Comparison of ENCODE assay signal across 9 mouse cellular contexts in the genomic region with DNA sequence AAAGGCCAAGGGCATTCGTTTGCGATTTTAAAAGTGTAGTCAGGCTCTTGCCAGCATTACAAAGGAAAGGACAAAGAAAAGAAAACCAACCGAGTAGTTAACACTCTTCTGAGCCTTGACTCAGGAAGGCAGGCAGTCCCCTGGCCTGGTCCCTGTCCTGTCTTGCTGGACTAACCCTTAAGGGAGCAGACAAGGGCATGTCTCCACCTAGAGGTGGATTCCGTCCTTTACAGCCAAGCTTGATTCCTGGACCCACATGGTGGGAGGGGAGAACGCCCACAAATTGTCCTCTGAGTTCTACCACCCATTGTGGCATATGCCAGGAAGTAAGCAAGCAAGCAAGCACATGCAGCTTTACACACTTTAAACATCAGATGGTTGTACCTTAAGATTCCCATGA. TPM values are rescaled to one million over a fixed set of nuclear protein-coding genes. Genes with fewer than 3 reads are reported as not detected.
DNase-seq lines count a peak whose midpoint lies in the region; ATAC-seq and TF ChIP-seq lines count a peak whose summit lies in the region.
"Had no signal": no experiment of that assay in that cellular context is flagged by ENCODE, and none has a peak within 500 bp of the region (broad histone marks: within the 10 kb centered on the region; RNA-seq: fewer than 3 reads in every experiment).

No protein-coding gene starts in this region.

- 62% methylated on average over 5 of the region's 5 CpGs for WGBS in liver, adult 2 months
- 31% methylated on average over 5 of the region's 5 CpGs for WGBS in embryonic facial prominence, embryonic 10.5 days
- 34% methylated on average over 5 of the region's 5 CpGs for WGBS in kidney, postnatal 0 days

- peaks cover 54% of the 10 kb centered on the region for H3K36me3 ChIP-seq in liver, adult 2 months (ENCODE audit: control insufficient read depth, insufficient read depth, low read length)
- H3K36me3 ChIP-seq in embryonic facial prominence, embryonic 10.5 days (replicated peaks), result peaks cover 48% of the 10 kb centered on the region
- peaks cover 39% of the 10 kb centered on the region for H3K36me3 ChIP-seq in kidney, postnatal 0 days (ENCODE audit: insufficient read depth, low read length)

- H3K4me2 ChIP-seq in kidney, postnatal 0 days (ENCODE audit: low read length), result no peak overlapping the region

- no peak for TF ChIP-seq POLR2A in liver, adult 2 months (IDR thresholded peaks at IDR 0.05; ENCODE audit: extremely low read depth, insufficient read depth, low read length)

- H3K9me3 ChIP-seq in embryonic facial prominence, embryonic 10.5 days, result no peaks in the 10 kb centered on the region
- H3K9me3 ChIP-seq in kidney, postnatal 0 days (replicated peaks; ENCODE audit: low read length), result no peaks in the 10 kb centered on the region

- no peak overlapping the region for H3K4me3 ChIP-seq in liver, adult 2 months (ENCODE audit: insufficient read depth, low read depth, low read length)
- H3K4me3 ChIP-seq in embryonic facial prominence, embryonic 10.5 days, result no peak overlapping the region
- no peak overlapping the region for H3K4me3 ChIP-seq in kidney, postnatal 0 days (replicated peaks; ENCODE audit: low read depth, low read length)
- H3K4me3 ChIP-seq: erythroblast, embryonic 14.5 days had no signal

- no peak for DNase-seq in liver, adult 2 months (ENCODE audit: extremely low read depth, low read depth, low spot score)
- DNase-seq in liver, result no peak
- peak; percentile 16 for DNase-seq in WW6 (ENCODE audit: low read depth, low spot score)
- DNase-seq in embryonic facial prominence, embryonic 10.5 days (ENCODE audit: low spot score), result peak; percentile 34
- peak; percentile 44 for DNase-seq in kidney, postnatal 0 days (ENCODE audit: low spot score)
- peak; percentile 54 to 58 for DNase-seq in thymus, postnatal 36 days
- DNase-seq in heart, postnatal 25 days (ENCODE audit: low spot score), result no peak

- H3K27me3 ChIP-seq in liver, adult 2 months (ENCODE audit: control insufficient read depth, insufficient read depth, low read length), result no peaks in the 10 kb centered on the region
- no peaks in the 10 kb centered on the region for H3K27me3 ChIP-seq in embryonic facial prominence, embryonic 10.5 days (replicated peaks; ENCODE audit: low read depth, poor library complexity, severe bottlenecking)
- H3K27me3 ChIP-seq in kidney, postnatal 0 days (ENCODE audit: insufficient read depth, low read length), result no peaks in the 10 kb centered on the region

- peak; percentile 18; the same call in 1 of the 2 replicates for TF ChIP-seq CTCF in liver, adult 2 months (IDR thresholded peaks at IDR 0.05; ENCODE audit: low read depth, low read length)
- TF ChIP-seq CTCF in kidney, postnatal 0 days (IDR thresholded peaks at IDR 0.05; ENCODE audit: low read depth), result peak; percentile 67

- peak; percentile 77 for ATAC-seq in kidney, postnatal 0 days (replicated peaks; ENCODE audit: low FRiP score, low read depth)
- peak; percentile 97 for ATAC-seq in megakaryocyte progenitor cell, adult 5-6 weeks (replicated peaks; ENCODE audit: poor library complexity)

- H3K9ac ChIP-seq in liver, adult 2 months (ENCODE audit: low read depth, low read length), result no peak overlapping the region
- H3K9ac ChIP-seq in kidney, postnatal 0 days (ENCODE audit: low read depth, low read length), result no peak overlapping the region

- H3K4me1 ChIP-seq in liver, adult 2 months (ENCODE audit: control insufficient read depth, insufficient read depth, low read length), result no peaks in the 10 kb centered on the region
- H3K4me1 ChIP-seq in embryonic facial prominence, embryonic 10.5 days, result no peaks in the 10 kb centered on the region
- H3K4me1 ChIP-seq in kidney, postnatal 0 days (replicated peaks; ENCODE audit: insufficient read depth, low read length), result no peaks in the 10 kb centered on the region

- no peaks in the 10 kb centered on the region for H3K79me2 ChIP-seq in liver, adult 2 months (ENCODE audit: control insufficient read depth, insufficient read depth, low read length)

- intact Hi-C loops in heart, postnatal 25 days (cut with DNase I), result no loop called here

- H3K27ac ChIP-seq in liver, adult 2 months (replicated peaks; ENCODE audit: insufficient read depth, low read depth, low read length), result no peak overlapping the region
- no peak overlapping the region for H3K27ac ChIP-seq in embryonic facial prominence, embryonic 10.5 days (replicated peaks)
- no peak overlapping the region for H3K27ac ChIP-seq in kidney, postnatal 0 days

RNA-seq across cellular contexts. Expression of gene Htr5b, which starts 38.0 kb away (rescaled TPM):
- total RNA-seq in liver, adult 2 months (2014; rRNA removed), result not detected in 2 replicates
- polyA plus RNA-seq in liver, adult 2 months (2012; rRNA removed), result not detected in 2 replicates
- polyA plus RNA-seq in embryonic facial prominence, embryonic 10.5 days (2016; fragmentation: Nextera tagmentation; extraction: Ambion mirVana), result 0.15 and 0.31 TPM in 2 replicates
- 1.0 and 1.2 TPM in 2 replicates for polyA plus RNA-seq in kidney, postnatal 0 days (2015; fragmentation: Nextera tagmentation; extraction: Ambion mirVana)
- not detected in 2 replicates for total RNA-seq in megakaryocyte progenitor cell, adult 5-6 weeks (2015)
- not detected in 2 replicates for total RNA-seq in megakaryocyte progenitor cell, adult 5-6 weeks (2017)
- total RNA-seq in heart, postnatal 25 days (2021), result not detected
- polyA plus RNA-seq: erythroblast, embryonic 14.5 days had no signal

RNA-seq across cellular contexts. Expression of gene Ccdc93, which starts 59.4 kb away (rescaled TPM):
- total RNA-seq in liver, adult 2 months (2014; rRNA removed), result 6.9 TPM in 2 replicates
- polyA plus RNA-seq in liver, adult 2 months (2012; rRNA removed), result 3.6 and 4.5 TPM in 2 replicates
- polyA plus RNA-seq in embryonic facial prominence, embryonic 10.5 days (2016; fragmentation: Nextera tagmentation; extraction: Ambion mirVana), result 11.2 and 12.7 TPM in 2 replicates
- 6.4 and 6.6 TPM in 2 replicates for polyA plus RNA-seq in kidney, postnatal 0 days (2015; fragmentation: Nextera tagmentation; extraction: Ambion mirVana)
- total RNA-seq in megakaryocyte progenitor cell, adult 5-6 weeks (2015), result 13.3 and 17.0 TPM in 2 replicates
- 26.3 and 31.4 TPM in 2 replicates for total RNA-seq in megakaryocyte progenitor cell, adult 5-6 weeks (2017)
- 10 to 100 TPM; 14.0 to 14.5 TPM for total RNA-seq in heart, postnatal 25 days (2021)

Comparison
In these comparisons a context has a peak if more than half of its experiments do, and no peak if none do; other contexts are left out.
1. DNase-seq: peak in WW6 (single experiment), embryonic facial prominence, embryonic 10.5 days (single experiment), kidney, postnatal 0 days (single experiment) and thymus, postnatal 36 days (2 of 2); none in liver, adult 2 months (single experiment), liver (single experiment) and heart, postnatal 25 days (single experiment).